Mouse (Mus musculus) embryo, embryonic 10 days (tissue): ENCODE results near the gene Nanos2.

ENCODE experiments used
- DNase-seq: peaks from one replicate; pipeline ENCODE4 v3.0.0-alpha.2; 2015; ENCODE audit warnings: low spot score

Nanos2 gene

GRCm38 (mm10) chr7:18990601-18991295 is 3.5 kb downstream of the Nanos2 start, which contains the start of gene Mypop:
Gene Mypop, plus strand, starts transcription at chr7:18991245.
- peak; percentile 100 for DNase-seq

GRCm38 (mm10) chr7:18991660-18992293 is 4.6 kb downstream of the Nanos2 start:
- peak; percentile 36 for DNase-seq

- DNase-seq = no peak
These were observed 5.1 kb downstream of the Nanos2 start for GRCm38 (mm10) chr7:18992294-18992675.

GRCm38 (mm10) chr7:18993036-18993435 is 5.8 kb downstream of the Nanos2 start:
- no peak for DNase-seq

GRCm38 (mm10) chr7:18998835-18999234 is 11.6 kb downstream of the Nanos2 start:
- no peak for DNase-seq

- DNase-seq = no peak
These were observed 13.2 kb downstream of the Nanos2 start for GRCm38 (mm10) chr7:19000421-19000820.

- peak; percentile 76 for DNase-seq
These were observed 14.0 kb downstream of the Nanos2 start for GRCm38 (mm10) chr7:19001066-19001806.

- DNase-seq = no peak
These were observed 14.5 kb downstream of the Nanos2 start for GRCm38 (mm10) chr7:19001807-19002085.

- DNase-seq = no peak
These were observed 14.9 kb downstream of the Nanos2 start for GRCm38 (mm10) chr7:19002115-19002514.

GRCm38 (mm10) chr7:19002848-19003498 is 15.8 kb downstream of the Nanos2 start:
- DNase-seq = peak; percentile 95

- peak; percentile 97 for DNase-seq
These were observed 16.9 kb downstream of the Nanos2 start, which contains the start of gene Irf2bp1 for GRCm38 (mm10) chr7:19003902-19004630. Gene Irf2bp1, plus strand, starts transcription at chr7:19004044.

- no peak for DNase-seq
These were observed 17.5 kb downstream of the Nanos2 start for GRCm38 (mm10) chr7:19004631-19005079.

- DNase-seq = no peak
These were observed 18.4 kb downstream of the Nanos2 start for GRCm38 (mm10) chr7:19005417-19006121.

GRCm38 (mm10) chr7:19006476-19006875 is 19.3 kb downstream of the Nanos2 start:
- DNase-seq = peak; percentile 94

GRCm38 (mm10) chr7:19007026-19007977 is 20.1 kb downstream of the Nanos2 start:
- no peak for DNase-seq

- DNase-seq = no peak
These were observed 23.4 kb downstream of the Nanos2 start for GRCm38 (mm10) chr7:19010581-19010980.

- DNase-seq = no peak
These were observed 24.9 kb downstream of the Nanos2 start for GRCm38 (mm10) chr7:19012025-19012621.

- DNase-seq = no peak
These were observed 25.7 kb downstream of the Nanos2 start for GRCm38 (mm10) chr7:19012882-19013281.

- DNase-seq = peak; percentile 44
These were observed 27.3 kb downstream of the Nanos2 start for GRCm38 (mm10) chr7:19014452-19014851.

- DNase-seq = no peak
These were observed 28.8 kb downstream of the Nanos2 start for GRCm38 (mm10) chr7:19016042-19016441.
